Mouse (Mus musculus): ENCODE results near the gene Ddx41.

DNA sequence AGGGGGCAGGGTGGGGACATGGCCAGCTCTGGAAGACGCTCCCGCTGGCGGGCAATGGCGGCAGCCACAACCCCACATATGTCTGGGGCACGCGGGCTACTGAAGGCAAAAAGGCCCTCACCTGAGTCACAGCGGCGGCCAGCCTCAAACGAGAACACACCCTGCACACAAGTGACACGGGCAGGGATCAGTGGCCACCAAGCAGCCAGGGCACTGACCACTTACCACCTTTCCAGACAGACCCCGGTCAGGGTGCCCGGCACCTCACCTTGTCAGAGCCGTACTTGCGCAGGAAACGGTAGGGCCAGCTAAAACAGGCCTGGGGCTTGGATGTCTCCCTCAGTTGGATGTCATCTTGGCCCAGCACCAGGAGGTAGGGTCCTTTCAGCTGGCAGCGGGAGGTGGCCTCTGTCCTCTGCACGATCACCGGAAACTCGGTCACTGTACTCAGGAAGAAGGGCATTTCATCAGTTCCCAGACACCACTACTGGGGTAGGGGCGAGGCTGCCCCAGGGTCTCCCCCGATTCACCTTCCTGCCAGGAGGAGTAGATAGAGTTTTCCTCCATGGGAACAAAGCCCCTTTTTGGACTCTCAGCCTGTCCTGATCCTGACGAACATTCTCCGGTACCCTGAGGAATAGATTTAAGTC is 12.4 kb downstream of the Ddx41 start:
- TF ChIP-seq POLR2A (IDR thresholded peaks at IDR 0.05; ENCODE audit: control insufficient read depth, low read depth, low read length) (no peak), CTCF (IDR thresholded peaks at IDR 0.05; ENCODE audit: control insufficient read depth, insufficient read depth, insufficient replicate concordance, low read depth, low read length) (no peak)

Data from testis, adult 2 months (tissue).